Mouse (Mus musculus) hematopoietic stem cell, adult 5-6 weeks (primary cell): ENCODE data around the gene AC170998.1. TPM values are rescaled to one million over a fixed set of nuclear protein-coding genes. Genes with fewer than 3 reads are reported as not detected.

Experiments
- ATAC-seq, 2 experiments: fragments of 125-278 bp in 1 of 2; replicated peaks in 1 of 2; 2 replicates each; pipeline ENCODE4 v1.8.0; 2016 to 2017; ENCODE audit warnings: inconsistent platforms in 2 of 2, mild to moderate bottlenecking in 2 of 2, moderate number of reproducible peaks in 2 of 2, low read depth in 1 of 2, moderate TSS enrichment in 1 of 2; ENCODE audit not compliant: low FRiP score in 2 of 2, poor library complexity in 2 of 2, severe bottlenecking in 2 of 2, insufficient read depth in 1 of 2, low TSS enrichment in 1 of 2
- total RNA-seq: library from RNA; stranded (forward); fragments of 172-1452, 232-1000 nt; gene quantifications from 2 replicates; pipeline ENCODE4 v1.2.3, GENCODE M21; 2017

AC170998.1 gene
- total RNA-seq, 1 experiment from 2014 or later, result 3.9 TPM

GRCm38 (mm10) chr17:28775161-28775560, 49.3 kb downstream of the AC170998.1 start:
- no peak for ATAC-seq

Other genes starting within 250 kb of the AC170998.1 start
- gene Fkbp5, start 208.6 kb upstream of the AC170998.1 start, total RNA-seq, result 46.6 and 47.5 TPM in 2 replicates
- gene Armc12, start 195.3 kb upstream of the AC170998.1 start, total RNA-seq, result not detected in 2 replicates
- not detected in 2 replicates for gene Clpsl2, start 176.7 kb upstream of the AC170998.1 start, total RNA-seq
- not detected in 2 replicates for gene Clps, start 165.3 kb upstream of the AC170998.1 start, total RNA-seq
- gene Lhfpl5, start 150.4 kb upstream of the AC170998.1 start, total RNA-seq, result 0.13 TPM in 1 of 2 replicates, not detected in the other
- 123 and 135 TPM in 2 replicates for gene Srpk1, start 103.4 kb upstream of the AC170998.1 start, total RNA-seq
- 0.81 TPM in 1 of 2 replicates, not detected in the other for gene Slc26a8, start 35.9 kb upstream of the AC170998.1 start, total RNA-seq
- gene Mapk14, start 34.8 kb upstream of the AC170998.1 start, total RNA-seq, result 79.5 and 163 TPM in 2 replicates
- 5.6 and 9.4 TPM in 2 replicates for gene Mapk13, start 43.2 kb downstream of the AC170998.1 start, total RNA-seq
- gene Brpf3, start 75.0 kb downstream of the AC170998.1 start, total RNA-seq, result 7.5 and 13.2 TPM in 2 replicates
- 0.13 and 0.25 TPM in 2 replicates for gene Pnpla1, start 132.3 kb downstream of the AC170998.1 start, total RNA-seq
- 2.8 and 4.5 TPM in 2 replicates for gene 4930539E08Rik, start 189.2 kb downstream of the AC170998.1 start, total RNA-seq
- not detected in 2 replicates for gene Pxt1, start 217.8 kb downstream of the AC170998.1 start, total RNA-seq
- 57.9 and 64.0 TPM in 2 replicates for gene Kctd20, start 225.9 kb downstream of the AC170998.1 start, total RNA-seq